Mouse (Mus musculus): ENCODE data around the gene Idh2. TPM values are rescaled to one million over a fixed set of nuclear protein-coding genes. Genes with fewer than 3 reads are reported as not detected.

Gene Idh2
- polyA plus RNA-seq, 1 experiment from 2014 or later: 629 TPM

DNA sequence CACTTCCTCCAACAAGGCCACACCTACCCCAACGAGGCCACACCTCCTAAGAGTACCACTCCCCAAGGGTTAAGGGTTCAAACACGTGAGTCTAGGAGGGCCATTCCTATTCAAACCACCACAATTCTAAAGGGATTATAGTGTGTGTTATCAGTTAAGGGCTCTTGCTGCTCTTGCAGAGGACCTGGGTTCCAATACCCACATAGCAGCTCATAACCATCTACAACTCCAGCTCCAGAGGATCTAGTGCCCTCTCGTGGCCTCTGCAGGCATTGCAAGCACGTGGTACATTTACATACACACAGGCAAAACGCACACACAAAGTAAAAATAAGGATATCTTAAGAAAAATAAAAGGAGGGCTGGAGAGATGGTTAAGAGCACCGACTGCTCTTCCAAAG lies 37.0 kb upstream of the Idh2 start:
- Histone ChIP-seq H3K27me3 (ENCODE audit: insufficient read depth, low read length) (no peaks in the 10 kb centered on the region), H3K36me3 (ENCODE audit: insufficient read depth) (no peaks in the 10 kb centered on the region), H3K9ac (no peak overlapping the region), H3K4me3 (ENCODE audit: low read depth, low read length) (no peak overlapping the region), H3K9me3 (ENCODE audit: low read depth, low read length) (no peaks in the 10 kb centered on the region), H3K27ac (ENCODE audit: low read depth) (no peak overlapping the region), H3K4me2 (no peak overlapping the region), H3K4me1 (ENCODE audit: insufficient read depth) (peaks cover 6% of the 10 kb centered on the region; the same call in 1 of the 2 replicates)
- ATAC-seq (ENCODE audit: insufficient read depth) (no peak), DNase-seq (peak; percentile 45)
- 64% methylated on average over 6 of the region's 6 CpGs for WGBS
- peak; percentile 64 for TF ChIP-seq CTCF (IDR thresholded peaks at IDR 0.05; ENCODE audit: low read depth)

DNA sequence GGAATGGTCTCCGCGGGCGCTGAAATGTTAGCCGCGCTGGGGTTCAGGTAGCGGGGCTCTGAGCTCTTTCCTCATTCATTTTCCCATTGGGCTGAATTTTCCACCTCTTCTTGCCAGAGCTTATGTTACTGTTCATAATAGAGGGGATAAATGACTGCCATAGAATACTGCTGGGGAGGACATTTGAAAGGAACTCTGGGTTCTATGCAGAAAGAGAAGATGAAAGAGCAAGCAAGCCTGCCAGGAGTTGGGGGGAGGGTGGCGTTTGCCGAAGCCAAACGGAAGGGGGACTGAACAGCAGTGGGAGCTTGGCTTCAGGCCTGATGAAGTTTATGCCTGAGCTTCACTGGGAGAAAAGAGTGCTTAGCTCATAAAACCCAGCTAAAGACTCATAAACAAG lies 34.2 kb upstream of the Idh2 start:
- 0 out of 2 replicates have a peak, but pooled peaks have one; percentile 11 for TF ChIP-seq CTCF (IDR thresholded peaks at IDR 0.05; ENCODE audit: low read depth)
- peak; percentile 61 for ATAC-seq (ENCODE audit: insufficient read depth)
- Histone ChIP-seq H3K4me1 (ENCODE audit: insufficient read depth) (no peaks in the 10 kb centered on the region; the same call in 1 of the 2 replicates), H3K9me3 (ENCODE audit: low read depth, low read length) (no peaks in the 10 kb centered on the region), H3K27me3 (ENCODE audit: insufficient read depth, low read length) (no peaks in the 10 kb centered on the region), H3K9ac (no peak overlapping the region), H3K4me2 (no peak overlapping the region), H3K36me3 (ENCODE audit: insufficient read depth) (no peaks in the 10 kb centered on the region), H3K4me3 (ENCODE audit: low read depth, low read length) (no peak overlapping the region), H3K27ac (ENCODE audit: low read depth) (peak overlapping the region; percentile 9; the same call in 1 of the 2 replicates)
- 43% methylated on average over 9 of the region's 9 CpGs for WGBS
- peak; percentile 81 for DNase-seq

DNA sequence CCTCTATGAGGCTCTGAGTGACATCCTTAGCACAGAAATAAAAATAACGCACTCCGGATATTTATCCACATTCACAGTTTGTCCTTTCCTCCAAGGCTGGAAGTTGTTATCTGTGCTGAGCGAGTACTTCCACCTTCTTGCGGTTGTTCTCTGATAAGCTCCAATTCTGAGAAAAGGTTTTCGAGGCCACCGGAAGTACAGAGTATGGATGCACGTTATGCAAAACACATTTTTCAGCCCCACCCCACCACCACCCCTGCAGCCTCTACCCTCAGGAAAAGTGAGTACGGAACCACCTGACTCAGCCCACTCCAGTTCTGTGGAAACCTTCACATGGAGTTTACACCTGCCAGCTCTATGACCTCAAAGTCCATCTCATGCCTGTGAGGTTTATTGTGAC lies 30.9 kb upstream of the Idh2 start:
- H3K27ac ChIP-seq (ENCODE audit: low read depth): no peak overlapping the region
- DNase-seq: no peak
- H3K4me2 ChIP-seq: no peak overlapping the region
- H3K4me1 ChIP-seq (ENCODE audit: insufficient read depth): no peaks in the 10 kb centered on the region; the same call in 1 of the 2 replicates
- no peak overlapping the region for H3K9ac ChIP-seq
- no peaks in the 10 kb centered on the region for H3K9me3 ChIP-seq (ENCODE audit: low read depth, low read length)
- WGBS: 77% methylated on average over 8 of the region's 8 CpGs
- no peak for TF ChIP-seq CTCF (IDR thresholded peaks at IDR 0.05; ENCODE audit: low read depth)
- H3K27me3 ChIP-seq (ENCODE audit: insufficient read depth, low read length): no peaks in the 10 kb centered on the region
- no peaks in the 10 kb centered on the region for H3K36me3 ChIP-seq (ENCODE audit: insufficient read depth)
- H3K4me3 ChIP-seq (ENCODE audit: low read depth, low read length): no peak overlapping the region
- no peak for ATAC-seq (ENCODE audit: insufficient read depth)

DNA sequence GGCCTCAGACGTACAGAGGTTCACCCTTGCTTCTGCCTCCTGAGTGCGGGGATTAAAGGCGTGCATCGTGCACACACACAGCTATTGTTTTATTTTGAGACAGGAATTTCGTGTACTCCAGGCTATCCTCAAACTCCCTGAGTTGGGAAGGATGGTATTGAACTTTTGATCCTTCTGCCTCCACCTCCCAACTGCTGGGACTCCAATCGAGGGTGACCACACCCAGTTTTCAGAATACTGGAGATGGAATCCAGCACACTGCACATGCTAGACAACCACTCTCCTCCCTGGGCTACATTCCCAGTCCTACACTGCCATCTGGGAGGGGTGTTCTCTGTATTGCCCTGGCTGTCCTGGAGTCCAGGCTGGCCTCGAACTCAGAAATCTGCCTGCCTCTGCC lies 29.5 kb upstream of the Idh2 start:
- Histone ChIP-seq H3K27ac (ENCODE audit: low read depth) (no peak overlapping the region), H3K9me3 (ENCODE audit: low read depth, low read length) (no peaks in the 10 kb centered on the region), H3K4me3 (ENCODE audit: low read depth, low read length) (no peak overlapping the region), H3K9ac (no peak overlapping the region), H3K4me2 (no peak overlapping the region), H3K36me3 (ENCODE audit: insufficient read depth) (no peaks in the 10 kb centered on the region), H3K4me1 (ENCODE audit: insufficient read depth) (no peaks in the 10 kb centered on the region; the same call in 1 of the 2 replicates), H3K27me3 (ENCODE audit: insufficient read depth, low read length) (no peaks in the 10 kb centered on the region)
- WGBS: 90% methylated on average over 7 of the region's 7 CpGs
- no peak for DNase-seq
- ATAC-seq (ENCODE audit: insufficient read depth): no peak
- no peak for TF ChIP-seq CTCF (IDR thresholded peaks at IDR 0.05; ENCODE audit: low read depth)

DNA sequence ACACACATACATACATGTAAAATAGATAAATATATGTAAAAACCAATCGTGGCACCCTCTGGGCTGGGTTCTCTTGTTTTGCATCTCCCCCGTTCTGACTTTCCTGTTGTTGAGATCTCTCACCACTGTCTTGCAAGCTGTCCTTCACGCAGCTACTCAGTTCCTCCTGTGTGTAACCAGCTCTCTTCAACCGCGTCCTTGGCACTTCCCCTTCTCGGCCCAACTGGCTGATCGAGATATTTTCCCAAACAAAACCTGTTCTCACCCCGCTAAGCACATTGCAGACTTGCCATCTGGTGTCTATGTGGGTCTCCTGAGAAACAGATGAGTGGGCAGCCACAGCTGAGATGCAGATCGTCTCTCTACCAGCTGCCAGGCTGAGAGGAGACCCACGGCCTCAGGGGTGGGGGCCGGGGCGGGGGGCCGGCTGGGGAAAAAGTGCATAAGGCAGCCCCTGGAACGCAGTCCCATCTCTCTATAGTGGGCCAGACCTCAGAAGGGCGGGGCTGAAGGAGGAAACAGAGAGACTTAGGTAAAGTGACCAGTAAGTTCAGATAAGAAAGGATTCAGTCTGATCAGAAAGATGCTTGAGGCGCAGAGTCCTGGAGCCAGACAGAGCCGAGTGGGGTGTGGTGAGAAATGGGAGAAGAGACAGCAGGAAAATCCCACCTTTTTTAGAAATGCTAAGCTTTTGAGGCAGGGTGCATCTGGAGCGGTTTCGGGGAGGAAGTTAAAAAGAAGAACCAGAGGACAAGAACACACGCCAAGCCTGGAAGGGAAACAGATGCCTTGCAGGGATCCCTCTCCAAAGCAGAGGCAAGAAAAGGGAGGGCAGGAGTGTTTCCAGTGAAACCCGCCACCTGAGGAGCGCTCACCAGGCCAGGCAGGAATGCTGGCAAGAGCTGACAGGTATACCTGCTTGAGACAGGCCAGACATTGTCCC lies 28.4 kb upstream of the Idh2 start:
- Histone ChIP-seq H3K27ac (ENCODE audit: low read depth) (no peak overlapping the region), H3K27me3 (ENCODE audit: insufficient read depth, low read length) (no peaks in the 10 kb centered on the region), H3K9ac (peak overlapping the region; percentile 22; the same call in 1 of the 2 replicates), H3K4me2 (no peak overlapping the region), H3K4me1 (ENCODE audit: insufficient read depth) (no peaks in the 10 kb centered on the region), H3K4me3 (ENCODE audit: low read depth, low read length) (no peak overlapping the region), H3K9me3 (ENCODE audit: low read depth, low read length) (no peaks in the 10 kb centered on the region), H3K36me3 (ENCODE audit: insufficient read depth) (no peaks in the 10 kb centered on the region)
- peak; percentile 32 for DNase-seq
- no peak for TF ChIP-seq CTCF (IDR thresholded peaks at IDR 0.05; ENCODE audit: low read depth)
- no peak for ATAC-seq (ENCODE audit: insufficient read depth)
- WGBS: 30% methylated on average over 22 of the region's 22 CpGs

DNA sequence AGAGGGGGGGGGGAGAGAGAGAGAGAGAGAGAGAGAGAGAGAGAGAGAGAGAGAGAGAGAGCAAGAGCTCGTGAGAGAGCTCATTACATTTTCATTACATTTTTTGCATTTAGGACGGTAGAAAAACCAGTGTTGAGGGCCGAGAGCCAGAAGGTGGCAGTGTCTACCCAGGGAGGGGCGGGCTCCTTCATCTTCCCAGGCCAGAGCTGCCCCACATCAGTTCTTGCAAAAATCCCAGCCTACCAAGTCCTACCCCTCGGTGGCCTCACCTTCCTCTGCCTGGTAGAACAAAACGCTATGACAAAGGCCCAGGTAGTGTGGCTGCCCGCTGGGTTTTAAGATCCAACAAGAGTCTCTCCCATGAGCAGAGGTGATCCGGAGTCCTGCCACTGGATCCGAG lies 25.6 kb upstream of the Idh2 start:
- Histone ChIP-seq H3K27me3 (ENCODE audit: insufficient read depth, low read length) (no peaks in the 10 kb centered on the region), H3K4me3 (ENCODE audit: low read depth, low read length) (no peak overlapping the region), H3K4me2 (no peak overlapping the region), H3K27ac (ENCODE audit: low read depth) (no peak overlapping the region), H3K4me1 (ENCODE audit: insufficient read depth) (no peaks in the 10 kb centered on the region), H3K9me3 (ENCODE audit: low read depth, low read length) (no peaks in the 10 kb centered on the region; the same call in 1 of the 2 replicates), H3K9ac (no peak overlapping the region), H3K36me3 (ENCODE audit: insufficient read depth) (no peaks in the 10 kb centered on the region)
- peak; percentile 91 for DNase-seq
- TF ChIP-seq CTCF (IDR thresholded peaks at IDR 0.05; ENCODE audit: low read depth): peak; percentile 89
- peak; percentile 78; the same call in 1 of the 2 replicates for ATAC-seq (ENCODE audit: insufficient read depth)
- 12% methylated on average over 9 of the region's 9 CpGs for WGBS

DNA sequence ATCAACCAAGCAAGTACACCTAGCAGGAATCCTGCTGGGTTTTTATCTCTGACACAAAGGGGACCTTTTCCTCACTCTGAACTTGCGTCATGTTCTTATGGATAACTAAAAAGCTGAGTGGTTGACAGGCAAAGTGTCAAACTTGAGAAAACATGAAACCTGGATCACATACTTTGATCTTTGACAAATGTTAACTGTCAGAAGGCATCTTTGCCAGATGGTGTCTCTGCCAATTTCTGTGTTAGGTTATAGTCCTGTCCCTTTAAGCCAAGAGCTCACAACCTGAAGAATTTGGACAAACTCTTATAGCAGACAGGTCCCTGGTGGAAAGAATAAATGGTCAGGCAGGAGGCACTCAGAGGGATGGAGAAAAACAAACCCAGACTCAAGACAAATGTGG lies 23.2 kb upstream of the Idh2 start:
- DNase-seq (no peak), ATAC-seq (ENCODE audit: insufficient read depth) (no peak)
- no peaks in the 10 kb centered on the region for H3K27me3 ChIP-seq (ENCODE audit: insufficient read depth, low read length)
- H3K27ac ChIP-seq (ENCODE audit: low read depth): no peak overlapping the region
- peaks cover 7% of the 10 kb centered on the region for H3K4me1 ChIP-seq (ENCODE audit: insufficient read depth)
- H3K4me2 ChIP-seq: no peak overlapping the region
- H3K9ac ChIP-seq: no peak overlapping the region
- 69% methylated on average over 1 of the region's 1 CpGs for WGBS
- no peaks in the 10 kb centered on the region for H3K36me3 ChIP-seq (ENCODE audit: insufficient read depth)
- TF ChIP-seq CTCF (IDR thresholded peaks at IDR 0.05; ENCODE audit: low read depth): no peak
- H3K4me3 ChIP-seq (ENCODE audit: low read depth, low read length): no peak overlapping the region
- no peaks in the 10 kb centered on the region; the same call in 1 of the 2 replicates for H3K9me3 ChIP-seq (ENCODE audit: low read depth, low read length)
